Mouse (Mus musculus) brain, embryonic 14.5 days (tissue): Measurements from ENCODE around the gene Gpm6b. TPM values are rescaled to one million over a fixed set of nuclear protein-coding genes. Genes with fewer than 3 reads are reported as not detected.

Experiments used
- DNase-seq: peaks from one replicate; pipeline ENCODE4 v3.0.0-alpha.2; 2011; ENCODE audit warnings: low read depth
- CTCF ChIP-seq: fragments of 200-500 bp; IDR thresholded peaks from 2 replicates; pipeline ENCODE4 v1.5.1; 2012; ENCODE audit warnings: inconsistent platforms, mild to moderate bottlenecking, moderate library complexity, borderline replicate concordance; ENCODE audit not compliant: insufficient read depth, insufficient read length; ENCODE audit errors: extremely low read depth
- POLR2A ChIP-seq: fragments of 200-500 bp; IDR thresholded peaks from 2 replicates; pipeline ENCODE4 v1.6.1; 2012; ENCODE audit warnings: mild to moderate bottlenecking, inconsistent platforms, borderline replicate concordance; ENCODE audit not compliant: poor library complexity, insufficient read depth, insufficient read length, severe bottlenecking; ENCODE audit errors: extremely low read depth
- polyA plus RNA-seq: library from polyadenylated mRNA; depleted of rRNA; stranded (reverse); fragments of >200 nt; gene quantifications from 2 replicates; pipeline ENCODE4 v1.2.3, GENCODE M21; 2012

Gpm6b gene
- polyA plus RNA-seq, 1 experiment, result 198 TPM

DNA sequence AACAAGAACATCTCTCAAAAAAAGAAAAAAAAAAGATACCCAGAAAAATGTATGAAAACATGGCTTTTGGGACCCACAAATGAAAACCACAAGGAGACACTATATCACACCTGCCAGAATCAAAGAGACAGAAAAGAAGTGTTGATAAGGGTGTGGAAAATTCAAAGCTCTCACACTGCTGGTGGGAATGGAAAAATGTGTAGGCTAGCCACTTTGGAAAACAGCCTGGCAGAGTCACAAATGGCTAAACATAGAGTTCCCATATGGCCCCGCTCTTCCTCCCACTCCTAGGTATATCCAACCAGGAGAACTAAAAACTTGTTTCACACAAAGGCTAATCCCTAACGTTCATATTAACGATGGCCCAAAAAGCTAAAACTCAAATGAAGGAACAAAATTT lies 84.5 kb downstream of the Gpm6b start:
- no peak for TF ChIP-seq CTCF
- no peak for TF ChIP-seq POLR2A
- DNase-seq, result no peak

DNA sequence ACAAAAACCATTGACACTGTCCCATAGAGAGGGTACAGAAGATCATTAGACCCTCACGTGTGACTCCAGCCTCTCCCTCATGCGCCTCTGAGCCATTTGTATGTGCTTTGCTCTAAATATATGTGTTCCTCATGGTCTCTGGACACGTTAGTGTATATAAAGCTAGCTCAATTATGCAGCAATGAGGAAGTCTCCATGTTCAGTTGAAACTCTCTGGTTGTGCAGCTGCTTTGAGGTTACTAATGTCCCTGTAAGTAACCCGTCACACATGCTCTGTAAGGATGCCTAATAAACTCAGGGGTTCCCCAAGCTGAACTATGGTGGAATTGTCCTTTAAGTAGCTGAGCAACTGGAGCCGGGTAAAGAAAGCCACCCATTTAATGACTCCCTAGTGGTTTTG lies 88.9 kb downstream of the Gpm6b start:
- TF ChIP-seq CTCF, result no peak
- TF ChIP-seq POLR2A, result no peak
- DNase-seq, result peak; percentile 66

DNA sequence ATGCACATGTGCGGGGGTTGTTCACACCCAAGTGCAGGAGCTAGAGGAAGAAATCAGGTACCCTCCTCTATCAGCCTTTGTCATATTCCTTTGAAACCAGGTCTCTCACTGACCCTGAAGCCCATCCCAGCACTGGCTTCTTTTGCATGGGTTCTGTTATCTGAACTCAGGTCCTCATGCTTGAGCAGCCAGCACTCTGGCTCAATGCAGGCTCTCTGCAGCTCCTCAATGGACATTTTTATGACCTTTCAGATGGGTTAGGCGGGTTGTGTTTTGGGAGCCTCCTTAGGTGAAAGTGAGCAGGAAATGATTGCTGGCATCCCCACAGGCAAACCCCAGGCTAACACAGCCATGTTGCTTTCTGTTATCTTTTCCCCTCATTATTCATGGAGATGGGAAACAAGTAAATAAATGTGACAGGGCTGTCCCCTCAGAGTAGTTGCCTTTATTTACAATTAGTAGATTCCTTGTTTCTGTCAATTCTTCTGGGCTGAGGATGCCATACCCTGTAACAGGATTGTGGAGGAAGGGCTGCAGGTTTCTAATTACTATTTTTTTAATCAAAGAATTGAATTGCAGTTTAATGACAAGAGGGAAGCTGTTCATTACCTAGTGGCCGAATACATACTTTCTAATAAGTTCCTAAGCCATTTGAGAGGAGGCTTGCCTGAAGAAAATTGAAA lies 89.6 kb downstream of the Gpm6b start:
- DNase-seq, result peak; percentile 38
- TF ChIP-seq CTCF (no peak), POLR2A (no peak)

DNA sequence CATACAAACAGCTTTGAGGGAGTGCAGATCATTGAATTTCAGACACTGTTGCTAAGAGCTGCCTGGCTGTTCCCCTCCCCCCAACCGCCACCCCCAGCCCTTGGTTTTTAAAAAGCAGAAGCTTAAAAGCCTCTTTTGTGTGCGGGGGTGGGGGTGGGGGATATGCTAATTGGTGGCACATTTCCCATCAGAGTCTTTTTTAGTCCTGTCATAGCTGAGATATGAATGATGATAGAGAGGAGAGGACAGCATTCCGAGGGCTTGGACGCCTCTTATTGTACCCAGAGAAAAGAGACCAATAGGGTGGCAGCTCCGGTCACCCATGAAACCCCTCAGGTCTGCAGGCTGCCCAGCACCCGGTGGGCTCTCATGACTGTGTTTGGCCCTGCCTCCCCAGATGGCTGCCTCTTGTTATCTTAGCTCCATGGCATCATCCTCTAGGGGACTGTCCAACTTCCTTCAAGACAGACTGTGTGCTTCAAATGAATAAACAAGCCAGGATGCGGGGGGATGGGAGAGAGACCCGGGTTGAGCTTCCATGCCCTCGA lies 90.3 kb downstream of the Gpm6b start:
- TF ChIP-seq CTCF, result no peak
- DNase-seq, result peak; percentile 94

DNA sequence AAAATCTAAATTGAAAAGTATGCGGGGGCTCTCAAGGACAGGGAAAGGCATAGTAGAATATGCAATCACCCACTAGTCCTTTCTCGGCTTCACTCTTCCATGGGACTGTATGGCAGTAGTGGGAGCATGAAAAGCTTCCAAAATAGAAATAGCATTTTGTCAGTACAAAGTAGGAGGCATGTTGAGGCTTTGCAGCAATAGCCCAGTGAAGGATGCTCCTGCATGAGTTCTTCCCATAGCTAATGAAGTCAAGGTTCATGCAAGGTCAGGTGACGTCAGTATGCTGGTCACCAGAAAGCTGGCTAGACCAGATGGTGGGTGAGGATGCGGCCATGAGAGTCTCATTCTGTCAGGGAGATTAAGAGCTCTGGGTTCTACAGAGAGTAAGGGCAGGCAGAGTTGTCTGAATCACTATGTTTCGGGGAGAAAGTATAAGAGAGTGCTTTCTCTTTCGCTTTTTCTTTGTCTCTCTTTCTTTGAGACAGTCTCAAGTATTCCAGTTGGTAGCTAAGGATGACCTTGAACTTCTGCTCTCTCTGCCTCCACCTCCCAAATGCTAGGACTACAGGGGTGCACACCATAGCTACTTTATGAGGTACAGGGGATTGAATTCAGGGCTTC lies 95.9 kb downstream of the Gpm6b start:
- no peak for DNase-seq
- TF ChIP-seq CTCF (no peak), POLR2A (no peak)

DNA sequence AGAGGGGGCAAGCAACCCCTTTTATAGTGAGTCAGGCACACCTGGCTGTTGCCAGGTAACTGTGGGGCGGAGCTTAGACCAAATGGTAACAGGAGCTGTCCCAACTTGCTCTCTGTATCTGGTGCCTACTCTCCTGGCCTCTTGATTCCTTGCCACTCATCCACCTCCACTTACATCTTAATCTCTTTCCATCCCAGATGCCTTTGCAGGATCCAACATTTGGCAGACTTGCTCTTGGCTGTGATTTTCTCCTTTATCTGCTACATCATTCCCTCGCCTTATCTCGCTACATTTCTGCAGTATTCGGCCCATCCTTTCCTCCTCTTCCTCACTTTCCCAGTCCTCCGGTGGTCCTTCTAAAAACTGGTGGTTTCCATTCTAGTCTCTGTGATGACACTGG lies 99.6 kb downstream of the Gpm6b start:
- no peak for DNase-seq
- TF ChIP-seq CTCF (no peak), POLR2A (no peak)

DNA sequence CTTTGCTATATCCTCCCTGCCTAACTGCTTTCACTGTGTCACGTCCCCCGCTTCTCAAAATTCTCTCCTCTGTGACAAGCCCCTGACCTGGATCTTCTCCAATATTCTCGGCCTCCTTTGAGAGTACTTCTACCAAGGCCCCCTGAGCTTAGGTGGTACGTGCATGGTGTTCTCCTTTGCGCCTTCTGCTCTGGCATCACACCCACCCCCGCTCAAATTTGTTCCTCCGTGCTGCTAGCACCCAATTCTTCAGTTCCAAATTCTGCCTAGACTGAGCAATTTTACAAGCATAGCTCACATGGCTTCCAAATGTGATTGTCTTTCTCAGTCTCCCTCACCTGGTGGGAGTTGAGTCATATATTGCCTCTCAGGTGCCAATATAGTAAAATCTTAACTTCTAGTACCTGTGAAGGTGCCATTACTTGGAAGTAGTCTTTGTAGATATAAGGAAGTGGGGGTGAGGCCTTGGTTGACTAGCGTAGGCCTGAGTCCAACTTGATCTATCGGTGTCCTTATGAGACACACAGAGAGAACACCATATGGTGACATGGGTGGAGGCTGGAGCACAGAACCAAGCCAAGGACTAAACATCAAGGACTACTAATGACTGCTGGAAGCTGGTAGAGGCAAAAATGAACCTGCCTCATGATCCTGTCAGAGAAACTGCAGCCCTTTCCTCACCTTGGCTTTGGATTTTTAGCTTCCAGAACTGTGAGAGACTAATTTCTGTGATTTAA lies 100.2 kb downstream of the Gpm6b start:
- no peak for DNase-seq
- TF ChIP-seq POLR2A (no peak), CTCF (no peak)

DNA sequence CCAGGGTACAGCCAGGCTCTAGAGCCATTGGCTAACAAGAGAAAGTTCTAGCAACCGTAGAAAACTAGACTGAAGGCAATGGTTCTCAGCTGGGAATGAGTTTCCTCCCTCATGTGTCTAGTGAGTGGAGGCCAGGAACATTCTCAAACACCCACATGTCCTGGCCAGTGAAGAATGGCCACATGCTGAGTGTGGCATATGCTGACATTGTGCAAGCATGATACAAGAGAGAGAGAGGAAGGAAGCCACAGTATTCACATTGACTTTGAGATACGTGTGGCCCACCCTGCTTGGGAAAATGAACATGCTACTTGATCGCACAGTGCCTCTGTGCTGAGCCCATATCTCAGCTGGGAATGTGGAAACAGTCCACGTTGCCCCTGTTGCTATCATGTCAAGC lies 101.2 kb downstream of the Gpm6b start:
- no peak for TF ChIP-seq POLR2A
- TF ChIP-seq CTCF, result no peak
- DNase-seq, result no peak

DNA sequence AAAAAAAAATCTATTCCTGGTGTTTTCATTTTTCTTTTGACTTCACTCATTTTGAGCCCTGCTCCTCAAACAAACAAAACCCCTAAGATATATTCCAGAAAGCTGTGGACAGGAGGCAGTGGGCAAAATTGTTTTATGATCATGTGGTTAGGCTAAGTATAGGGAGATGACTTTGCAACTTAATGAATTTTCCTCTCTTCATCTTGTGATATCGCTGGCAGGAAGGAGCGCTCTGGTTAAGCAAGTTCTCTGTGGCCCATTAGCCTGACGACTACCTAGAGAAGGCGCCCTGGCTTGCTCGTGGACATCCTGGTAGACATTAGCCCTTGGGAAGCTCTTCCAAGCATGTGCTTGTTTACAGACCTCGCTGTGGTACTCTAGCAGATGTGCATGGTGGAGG lies 103.1 kb downstream of the Gpm6b start:
- DNase-seq, result no peak
- no peak for TF ChIP-seq CTCF

DNA sequence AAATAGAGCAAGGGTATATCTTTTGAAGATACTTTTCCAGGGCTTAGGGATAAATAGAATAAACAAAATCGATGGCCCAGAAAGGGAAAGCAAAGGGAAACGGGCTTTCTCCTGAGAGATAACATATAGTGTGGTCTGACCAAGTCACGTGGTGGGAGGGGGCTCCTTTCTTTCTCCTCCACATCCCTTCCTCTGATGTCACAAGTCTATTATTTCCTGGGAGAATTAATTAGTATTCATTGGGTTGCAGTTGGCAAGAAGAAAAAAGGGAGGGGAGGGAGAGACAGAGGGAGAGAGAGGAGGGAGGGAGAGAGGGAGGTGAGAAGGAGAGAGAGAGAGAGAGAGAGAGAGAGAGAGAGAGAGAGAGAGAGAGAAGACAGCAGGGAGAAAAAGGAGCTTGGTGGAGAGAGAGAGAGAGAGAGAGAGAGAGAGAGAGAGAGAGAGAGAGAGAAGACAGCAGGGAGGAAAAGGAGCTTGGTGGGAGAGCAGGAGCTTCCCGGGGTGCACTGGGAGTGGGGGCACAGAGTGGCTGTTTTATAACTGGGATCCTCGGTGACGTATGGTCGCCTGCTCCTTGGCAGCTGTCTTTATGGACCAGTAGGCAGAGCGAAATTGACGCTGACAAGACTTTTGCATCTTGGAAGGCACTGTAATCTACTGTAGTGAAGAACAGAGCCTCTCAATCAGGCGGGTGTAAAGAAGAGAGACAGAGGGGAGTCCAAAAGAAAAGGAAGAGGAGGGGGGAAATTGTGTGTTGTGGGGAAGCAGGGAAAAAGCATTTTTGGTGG lies 105.7 kb downstream of the Gpm6b start:
- DNase-seq, result peak; percentile 96
- TF ChIP-seq CTCF, result no peak
- TF ChIP-seq POLR2A, result peak; percentile 29; the same call in 1 of the 2 replicates

DNA sequence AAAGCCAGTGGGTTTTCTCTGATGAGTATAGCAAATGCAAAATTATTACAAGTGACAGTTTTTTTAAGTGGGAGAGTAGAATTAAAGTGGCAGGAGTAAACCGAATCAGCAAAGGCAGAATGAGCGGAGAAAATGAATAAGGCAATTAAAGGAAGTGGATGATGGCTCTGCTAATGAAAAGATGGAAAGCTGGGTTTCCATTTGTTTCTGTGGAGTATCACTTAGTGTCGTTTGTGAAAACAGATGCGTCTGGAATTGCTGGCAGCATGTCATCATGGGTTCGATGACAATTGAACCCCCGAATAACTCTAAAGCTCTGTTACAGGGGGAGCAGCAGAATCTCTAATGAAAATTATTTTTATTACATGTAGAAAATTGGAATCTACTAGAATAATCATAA lies 109.4 kb downstream of the Gpm6b start:
- peak; percentile 71 for DNase-seq
- TF ChIP-seq CTCF (no peak), POLR2A (no peak)
